Mouse (Mus musculus): ENCODE results near the gene 4933402N22Rik. TPM values are rescaled to one million over a fixed set of nuclear protein-coding genes. Genes with fewer than 3 reads are reported as not detected.
"Not testable (repeated sequence)": the region's sequence is repeated elsewhere in the genome, so short reads cannot be mapped to it uniquely, and the experiment has no call there.

4933402N22Rik gene
- not detected in 2 replicates for polyA plus RNA-seq (2015; fragmentation: Nextera tagmentation; extraction: Ambion mirVana)

DNA sequence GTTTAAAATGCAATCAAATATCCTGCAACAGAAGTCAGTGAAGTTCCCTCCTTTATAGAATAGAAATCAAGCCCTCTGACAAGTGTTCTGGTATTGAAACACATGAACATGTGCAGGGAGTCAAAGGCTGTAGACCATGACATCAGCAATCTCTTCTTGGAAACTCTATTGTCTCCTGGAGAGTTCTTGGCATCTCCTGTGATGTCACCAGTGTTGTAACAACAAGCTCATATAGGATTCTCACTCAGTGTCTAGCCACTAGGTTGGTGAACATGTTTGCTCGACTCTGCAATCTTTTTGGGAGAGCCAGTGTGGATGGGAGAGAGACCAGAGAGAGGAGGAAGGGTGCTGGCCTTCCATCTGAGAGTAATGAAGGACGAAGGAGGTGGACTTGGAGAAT lies at the start of gene 4933402N22Rik:
Gene 4933402N22Rik (plus strand): TSS at position 301 of the 400 bp plus-strand sequence.
- ATAC-seq; H3K27ac ChIP-seq; H3K9me3 ChIP-seq; H3K9ac ChIP-seq (replicated peaks); H3K4me2 ChIP-seq (replicated peaks); H3K4me1 ChIP-seq (replicated peaks); H3K4me3 ChIP-seq (replicated peaks); H3K27me3 ChIP-seq; H3K36me3 ChIP-seq: not testable (repeated sequence)
- 100% methylated on average over 1 of the region's 2 CpGs for WGBS

DNA sequence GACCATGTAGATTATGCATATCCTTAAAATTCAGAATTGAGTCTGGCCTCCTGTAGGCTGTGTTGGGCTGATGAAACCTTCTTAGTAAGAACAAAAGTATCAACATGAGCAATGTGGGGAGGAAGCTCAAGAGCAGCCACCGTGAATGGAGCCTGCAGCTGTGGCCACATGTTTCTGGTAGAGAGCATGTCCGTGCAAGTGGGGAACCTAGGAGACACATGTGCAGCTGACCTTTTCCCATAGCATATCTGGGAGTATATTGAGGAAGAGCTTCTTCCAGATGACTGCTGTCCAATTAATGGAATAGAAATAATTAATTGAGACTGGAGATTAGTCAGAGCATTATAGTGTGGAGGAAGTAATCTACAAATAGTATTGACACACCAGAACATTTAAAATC lies 5.9 kb downstream of the 4933402N22Rik start:
- H3K27me3 ChIP-seq; ATAC-seq; H3K36me3 ChIP-seq; H3K9me3 ChIP-seq; H3K4me1 ChIP-seq (replicated peaks); H3K4me3 ChIP-seq (replicated peaks); H3K27ac ChIP-seq; H3K4me2 ChIP-seq (replicated peaks); H3K9ac ChIP-seq (replicated peaks): not testable (repeated sequence)
- 76% methylated on average over 2 of the region's 2 CpGs for WGBS

Other genes starting within 250 kb of the 4933402N22Rik start
- not detected in 2 replicates for gene Gm8922, start 236.1 kb upstream of the 4933402N22Rik start, polyA plus RNA-seq (2015; fragmentation: Nextera tagmentation; extraction: Ambion mirVana)
- not detected in 2 replicates for gene Gm8926, start 147.5 kb upstream of the 4933402N22Rik start, polyA plus RNA-seq (2015; fragmentation: Nextera tagmentation; extraction: Ambion mirVana)
- gene Gm6465, start 72.5 kb upstream of the 4933402N22Rik start, polyA plus RNA-seq (2015; fragmentation: Nextera tagmentation; extraction: Ambion mirVana) = not detected in 2 replicates

Data from midbrain, embryonic 13.5 days (tissue).